Mouse (Mus musculus) hindbrain, embryonic 15.5 days (tissue): ENCODE measurements around the gene Tpgs1. TPM values are rescaled to one million over a fixed set of nuclear protein-coding genes. Genes with fewer than 3 reads are reported as not detected.

Experiments used
- ATAC-seq: fragments of 200-750 bp; cut with Nextera tagmentation; 2 replicates; pipeline ENCODE4 v1.8.0; 2017; ENCODE audit warnings: low read depth, moderate number of reproducible peaks, moderate TSS enrichment; ENCODE audit not compliant: low FRiP score
- H3K27ac ChIP-seq: fragments of 300-500 bp; sonication (generic); replicated peaks from 2 replicates; pipeline ENCODE4 v1.5.1; 2015; ENCODE audit warnings: mild to moderate bottlenecking, inconsistent platforms
- H3K27me3 ChIP-seq: fragments of 300-500 bp; sonication (generic); 2 replicates; pipeline ENCODE4 v1.6.1; 2015; ENCODE audit warnings: control low read depth, inconsistent platforms
- H3K36me3 ChIP-seq: fragments of 300-500 bp; sonication (generic); 2 replicates; pipeline ENCODE4 v1.6.1; 2015; ENCODE audit warnings: control low read depth, inconsistent platforms
- H3K4me1 ChIP-seq: fragments of 300-500 bp; sonication (generic); replicated peaks from 2 replicates; pipeline ENCODE4 v1.6.1; 2015; ENCODE audit warnings: control low read depth, inconsistent platforms
- H3K4me2 ChIP-seq: fragments of 300-500 bp; sonication (generic); 2 replicates; pipeline ENCODE4 v1.6.1; 2015; ENCODE audit warnings: moderate library complexity, mild to moderate bottlenecking, inconsistent platforms
- H3K4me3 ChIP-seq: fragments of 300-500 bp; sonication (generic); 2 replicates; pipeline ENCODE4 v1.5.1; 2015; ENCODE audit warnings: mild to moderate bottlenecking, inconsistent platforms
- H3K9ac ChIP-seq: fragments of 300-500 bp; sonication (generic); 2 replicates; pipeline ENCODE4 v1.6.1; 2015; ENCODE audit warnings: inconsistent platforms
- H3K9me3 ChIP-seq: fragments of 300-500 bp; sonication (generic); 2 replicates; pipeline ENCODE4 v1.6.1; 2016; ENCODE audit warnings: control low read depth, inconsistent platforms
- WGBS: fragments of 180-500 bp; shearing (Covaris S2); methylation state at CpG from one replicate; pipeline ENCODE4 v1.1.7; 2015; 5-methylcytosine and 5-hydroxymethylcytosine counted together
- polyA plus RNA-seq: library from polyadenylated mRNA; unstranded; fragments of >200 nt; fragmentation: Nextera tagmentation; extraction: Ambion mirVana; gene quantifications from 2 replicates; pipeline ENCODE4 v1.2.1, GENCODE M21; 2015

Tpgs1 gene
- polyA plus RNA-seq, 1 experiment from 2014 or later: 107 TPM

GRCm38 (mm10) chr10:79649070-79649751 is 20.0 kb upstream of the Tpgs1 start:
- no peak overlapping the region for H3K9ac ChIP-seq
- ATAC-seq: peak; percentile 65; the same call in 1 of the 2 replicates
- H3K4me2 ChIP-seq: no peak overlapping the region
- peaks cover 2% of the 10 kb centered on the region for H3K4me1 ChIP-seq
- 31% methylated on average over 7 of the region's 7 CpGs for WGBS
- H3K27ac ChIP-seq: no peak overlapping the region
- H3K27me3 ChIP-seq: 0 out of 2 replicates have a peak, but pooled peaks cover 5% of the 10 kb centered on the region
- H3K4me3 ChIP-seq: no peak overlapping the region
- no peaks in the 10 kb centered on the region for H3K9me3 ChIP-seq
- H3K36me3 ChIP-seq: no peaks in the 10 kb centered on the region

- peaks cover 17% of the 10 kb centered on the region for H3K4me1 ChIP-seq
- no peaks in the 10 kb centered on the region for H3K36me3 ChIP-seq
- no peak overlapping the region for H3K4me3 ChIP-seq
- H3K9ac ChIP-seq: no peak overlapping the region
- 0 out of 2 replicates have a peak, but pooled peaks cover 5% of the 10 kb centered on the region for H3K27me3 ChIP-seq
- no peak overlapping the region for H3K4me2 ChIP-seq
- H3K27ac ChIP-seq: no peak overlapping the region
- no peaks in the 10 kb centered on the region for H3K9me3 ChIP-seq
- no peak for ATAC-seq
- 75% methylated on average over 7 of the region's 7 CpGs for WGBS
These were observed 16.4 kb upstream of the Tpgs1 start for GRCm38 (mm10) chr10:79652789-79653188.

- Histone ChIP-seq H3K27ac (peak overlapping the region; percentile 73), H3K4me1 (peaks cover 17% of the 10 kb centered on the region), H3K4me2 (no peak overlapping the region), H3K27me3 (0 out of 2 replicates have a peak, but pooled peaks cover 4% of the 10 kb centered on the region), H3K9ac (no peak overlapping the region), H3K9me3 (no peaks in the 10 kb centered on the region), H3K4me3 (no peak overlapping the region), H3K36me3 (no peaks in the 10 kb centered on the region)
- 4% methylated on average over 1 of the region's 1 CpGs for WGBS
- peak; percentile 87 for ATAC-seq
These were observed 14.2 kb upstream of the Tpgs1 start for GRCm38 (mm10) chr10:79654946-79655395.

GRCm38 (mm10) chr10:79658829-79659228 is 10.3 kb upstream of the Tpgs1 start:
- Histone ChIP-seq H3K4me3 (no peak overlapping the region), H3K4me2 (no peak overlapping the region), H3K9me3 (no peaks in the 10 kb centered on the region), H3K27me3 (no peaks in the 10 kb centered on the region), H3K4me1 (peaks cover 17% of the 10 kb centered on the region), H3K36me3 (no peaks in the 10 kb centered on the region), H3K9ac (no peak overlapping the region), H3K27ac (no peak overlapping the region)
- 18% methylated on average over 4 of the region's 4 CpGs for WGBS
- ATAC-seq: no peak

GRCm38 (mm10) chr10:79660298-79660697 is 8.9 kb upstream of the Tpgs1 start:
- no peak overlapping the region for H3K4me2 ChIP-seq
- no peak for ATAC-seq
- no peak overlapping the region for H3K27ac ChIP-seq
- WGBS: 78% methylated on average over 2 of the region's 2 CpGs
- H3K4me1 ChIP-seq: peaks cover 4% of the 10 kb centered on the region
- no peak overlapping the region for H3K9ac ChIP-seq
- H3K27me3 ChIP-seq: no peaks in the 10 kb centered on the region
- no peak overlapping the region for H3K4me3 ChIP-seq
- no peaks in the 10 kb centered on the region for H3K9me3 ChIP-seq
- no peaks in the 10 kb centered on the region for H3K36me3 ChIP-seq

- H3K4me3 ChIP-seq: no peak overlapping the region
- no peak for ATAC-seq
- H3K4me2 ChIP-seq: no peak overlapping the region
- no peak overlapping the region for H3K27ac ChIP-seq
- no peaks in the 10 kb centered on the region for H3K4me1 ChIP-seq
- H3K36me3 ChIP-seq: no peaks in the 10 kb centered on the region
- no peaks in the 10 kb centered on the region for H3K27me3 ChIP-seq
- no peak overlapping the region for H3K9ac ChIP-seq
- no peaks in the 10 kb centered on the region for H3K9me3 ChIP-seq
- WGBS: 48% methylated on average over 3 of the region's 3 CpGs
These were observed 7.3 kb upstream of the Tpgs1 start for GRCm38 (mm10) chr10:79661861-79662260.

- no peak within 1 kb of the TSS for H3K4me3 ChIP-seq
- no peak for ATAC-seq
- no peak within 1 kb of the TSS for H3K4me2 ChIP-seq
- WGBS: 11% methylated on average over 13 of the region's 13 CpGs
- H3K27ac ChIP-seq: no peak within 1 kb of the TSS
- H3K9me3 ChIP-seq: no peaks in the 10 kb centered on the region
- no peak within 1 kb of the TSS for H3K9ac ChIP-seq
- no peaks in the 10 kb centered on the region for H3K36me3 ChIP-seq
- peaks cover 9% of the 10 kb centered on the region for H3K4me1 ChIP-seq
- H3K27me3 ChIP-seq: no peaks in the 10 kb centered on the region
These were observed 5.0 kb upstream of the Tpgs1 start, which contains the start of gene Madcam1 for GRCm38 (mm10) chr10:79664131-79664665. Madcam1 (plus strand) TSS chr10:79664559.

GRCm38 (mm10) chr10:79665051-79665450 is 4.1 kb upstream of the Tpgs1 start:
- H3K4me2 ChIP-seq: no peak overlapping the region

GRCm38 (mm10) chr10:79666493-79666892 is 2.7 kb upstream of the Tpgs1 start:
- 70% methylated on average over 9 of the region's 9 CpGs for WGBS
- ATAC-seq: no peak

More at GRCm38 (mm10) chr10:79665051-79665450, 4.1 kb upstream of the Tpgs1 start:
- H3K4me3 ChIP-seq: no peak overlapping the region
- H3K27ac ChIP-seq: no peak overlapping the region
- H3K9me3 ChIP-seq: no peaks in the 10 kb centered on the region
- no peaks in the 10 kb centered on the region for H3K27me3 ChIP-seq
- H3K36me3 ChIP-seq: no peaks in the 10 kb centered on the region
- WGBS: 87% methylated on average over 8 of the region's 8 CpGs
- ATAC-seq: no peak
- no peak overlapping the region for H3K9ac ChIP-seq
- peaks cover 10% of the 10 kb centered on the region for H3K4me1 ChIP-seq

GRCm38 (mm10) chr10:79668076-79668475 is 1.1 kb upstream of the Tpgs1 start:
- Histone ChIP-seq H3K4me3 (peak overlapping the region; percentile 78), H3K36me3 (no peaks in the 10 kb centered on the region), H3K9me3 (no peaks in the 10 kb centered on the region), H3K27ac (peak overlapping the region; percentile 97), H3K9ac (peak overlapping the region; percentile 86), H3K4me1 (peaks cover 27% of the 10 kb centered on the region), H3K27me3 (no peaks in the 10 kb centered on the region), H3K4me2 (peak overlapping the region; percentile 87)
- ATAC-seq: no peak
- WGBS: 83% methylated on average over 5 of the region's 5 CpGs

More at GRCm38 (mm10) chr10:79666493-79666892, 2.7 kb upstream of the Tpgs1 start:
- H3K27me3 ChIP-seq: no peaks in the 10 kb centered on the region
- no peak overlapping the region for H3K9ac ChIP-seq
- no peak overlapping the region for H3K27ac ChIP-seq
- no peak overlapping the region for H3K4me2 ChIP-seq
- H3K36me3 ChIP-seq: no peaks in the 10 kb centered on the region
- H3K4me1 ChIP-seq: peaks cover 24% of the 10 kb centered on the region
- no peaks in the 10 kb centered on the region for H3K9me3 ChIP-seq
- H3K4me3 ChIP-seq: no peak overlapping the region

- H3K4me2 ChIP-seq: peak overlapping the region; percentile 87
- no peaks in the 10 kb centered on the region for H3K36me3 ChIP-seq
- peak; percentile 67 for ATAC-seq
- peak overlapping the region; percentile 97 for H3K27ac ChIP-seq
- H3K9me3 ChIP-seq: no peaks in the 10 kb centered on the region
- peak overlapping the region; percentile 78 for H3K4me3 ChIP-seq
- peak overlapping the region; percentile 86 for H3K9ac ChIP-seq
- WGBS: under 1% methylated on average over 47 of the region's 47 CpGs
- H3K27me3 ChIP-seq: no peaks in the 10 kb centered on the region
- H3K4me1 ChIP-seq: peaks cover 27% of the 10 kb centered on the region
These were observed 448 bp downstream of the Tpgs1 start for GRCm38 (mm10) chr10:79669576-79670057.
